Mouse (Mus musculus): Measurements from ENCODE around the gene Cs. TPM values are rescaled to one million over a fixed set of nuclear protein-coding genes. Genes with fewer than 3 reads are reported as not detected.

The Cs gene
- polyA plus RNA-seq, 1 experiment from 2014 or later, result 187 TPM

DNA sequence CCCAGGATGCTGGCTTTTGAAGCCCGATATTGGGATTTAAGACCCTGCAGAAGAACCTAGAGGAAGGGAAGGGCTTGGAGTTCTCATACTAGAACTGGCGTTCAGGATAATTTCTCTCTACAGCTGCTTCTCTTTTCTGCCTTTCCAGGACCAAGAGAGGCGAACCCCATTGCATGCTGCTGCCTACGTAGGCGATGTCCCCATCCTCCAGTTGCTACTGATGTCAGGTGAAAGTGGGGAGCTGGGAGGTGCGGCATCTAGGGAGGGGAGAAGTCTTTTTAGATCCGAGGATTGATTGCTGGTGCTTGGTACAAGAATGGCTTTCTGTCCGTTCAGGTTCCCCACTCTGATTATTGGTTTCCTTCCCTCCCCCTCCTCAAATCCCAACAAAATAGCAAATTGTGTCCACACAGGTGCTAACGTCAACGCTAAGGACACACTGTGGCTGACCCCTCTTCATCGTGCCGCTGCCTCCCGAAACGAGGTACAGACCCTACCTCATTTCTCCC is 40.5 kb downstream of the Cs start:
- peak overlapping the region; percentile 93 for H3K9ac ChIP-seq
- H3K27ac ChIP-seq, result peak overlapping the region; percentile 82; the same call in 1 of the 2 replicates
- H3K4me2 ChIP-seq, result peak overlapping the region; percentile 96
- peak overlapping the region; percentile 89 for H3K4me3 ChIP-seq
- H3K4me1 ChIP-seq, result peaks cover 58% of the 10 kb centered on the region
- no peaks in the 10 kb centered on the region for H3K9me3 ChIP-seq (replicated peaks)
- ATAC-seq, result no peak
- 64% methylated on average over 14 of the region's 14 CpGs for WGBS (ENCODE audit: insufficient replicate concordance)
- peaks cover 48% of the 10 kb centered on the region for H3K36me3 ChIP-seq
- no peaks in the 10 kb centered on the region for H3K27me3 ChIP-seq (replicated peaks)

- Histone ChIP-seq H3K36me3 (peaks cover 53% of the 10 kb centered on the region), H3K27me3 (replicated peaks) (no peaks in the 10 kb centered on the region), H3K9ac (peak overlapping the region; percentile 27; the same call in 1 of the 2 replicates), H3K4me1 (peaks cover 53% of the 10 kb centered on the region), H3K9me3 (replicated peaks) (no peaks in the 10 kb centered on the region), H3K27ac (no peak overlapping the region), H3K4me3 (0 out of 2 replicates have a peak overlapping the region, but pooled peaks have one; percentile 89), H3K4me2 (peak overlapping the region; percentile 96)
- no peak for ATAC-seq
- 76% methylated on average over 3 of the region's 3 CpGs for WGBS (ENCODE audit: insufficient replicate concordance)
These were observed 40.9 kb downstream of the Cs start for GRCm38 (mm10) chr10:128378462-128378861.

DNA sequence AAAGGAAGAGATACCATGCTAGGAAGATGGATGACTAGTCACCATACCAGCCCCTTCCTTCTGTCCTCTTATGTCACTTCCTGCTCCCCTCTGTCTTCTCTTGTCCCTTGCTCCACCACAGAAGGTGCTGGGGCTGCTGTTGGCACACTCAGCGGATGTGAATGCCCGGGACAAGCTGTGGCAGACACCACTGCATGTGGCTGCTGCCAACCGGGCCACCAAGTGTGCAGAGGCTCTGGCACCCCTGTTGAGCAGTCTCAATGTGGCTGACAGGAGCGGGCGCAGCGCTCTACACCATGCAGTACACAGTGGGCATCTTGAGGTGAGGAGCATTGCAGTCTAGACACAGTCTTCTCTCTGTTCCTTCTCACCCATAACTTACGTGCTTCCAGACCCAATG is 41.7 kb downstream of the Cs start:
- Histone ChIP-seq H3K27ac (no peak overlapping the region), H3K36me3 (peaks cover 61% of the 10 kb centered on the region), H3K9me3 (replicated peaks) (no peaks in the 10 kb centered on the region), H3K4me1 (peaks cover 50% of the 10 kb centered on the region), H3K9ac (no peak overlapping the region), H3K4me2 (no peak overlapping the region; the same call in 1 of the 2 replicates), H3K27me3 (replicated peaks) (no peaks in the 10 kb centered on the region), H3K4me3 (no peak overlapping the region)
- ATAC-seq, result no peak
- 87% methylated on average over 7 of the region's 7 CpGs for WGBS (ENCODE audit: insufficient replicate concordance)

- Histone ChIP-seq H3K9ac (peak overlapping the region; percentile 10; the same call in 1 of the 2 replicates), H3K4me3 (no peak overlapping the region), H3K4me1 (peaks cover 49% of the 10 kb centered on the region), H3K27me3 (replicated peaks) (no peaks in the 10 kb centered on the region), H3K36me3 (peaks cover 74% of the 10 kb centered on the region), H3K4me2 (no peak overlapping the region), H3K27ac (no peak overlapping the region), H3K9me3 (replicated peaks) (no peaks in the 10 kb centered on the region)
- 85% methylated on average over 5 of the region's 5 CpGs for WGBS (ENCODE audit: insufficient replicate concordance)
- ATAC-seq, result no peak
These were observed 43.0 kb downstream of the Cs start for GRCm38 (mm10) chr10:128380565-128380964.

GRCm38 (mm10) chr10:128382482-128382881 is 44.9 kb downstream of the Cs start:
- no peak overlapping the region for H3K4me2 ChIP-seq
- H3K27ac ChIP-seq, result 0 out of 2 replicates have a peak overlapping the region, but pooled peaks have one; percentile 2
- no peak overlapping the region for H3K4me3 ChIP-seq
- peaks cover 34% of the 10 kb centered on the region for H3K4me1 ChIP-seq
- H3K36me3 ChIP-seq, result peaks cover 93% of the 10 kb centered on the region
- no peak overlapping the region for H3K9ac ChIP-seq
- peak; percentile 40 for ATAC-seq
- 78% methylated on average over 8 of the region's 8 CpGs for WGBS (ENCODE audit: insufficient replicate concordance)
- H3K27me3 ChIP-seq (replicated peaks), result no peaks in the 10 kb centered on the region
- H3K9me3 ChIP-seq (replicated peaks), result no peaks in the 10 kb centered on the region

GRCm38 (mm10) chr10:128385902-128386301 is 48.4 kb downstream of the Cs start:
- no peak overlapping the region for H3K4me3 ChIP-seq

DNA sequence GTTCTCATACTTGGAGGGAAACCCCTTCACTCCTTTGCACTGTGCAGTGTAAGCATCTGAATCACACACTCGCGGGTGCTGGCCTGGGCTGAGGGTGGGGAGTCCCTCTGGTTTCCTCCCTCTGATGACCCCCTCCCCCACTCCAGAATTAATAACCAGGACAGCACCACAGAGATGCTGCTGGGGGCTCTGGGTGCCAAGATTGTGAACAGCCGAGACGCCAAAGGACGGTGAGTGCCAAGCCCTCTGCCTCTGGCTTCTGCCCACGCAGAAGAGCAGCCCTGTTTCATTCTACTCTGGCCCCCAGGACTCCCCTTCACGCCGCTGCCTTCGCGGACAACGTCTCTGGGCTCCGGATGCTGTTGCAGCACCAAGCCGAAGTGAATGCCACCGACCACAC is 51.4 kb downstream of the Cs start:
- WGBS (ENCODE audit: insufficient replicate concordance), result 92% methylated on average over 14 of the region's 14 CpGs
- peaks cover 99% of the 10 kb centered on the region for H3K36me3 ChIP-seq
- no peak for ATAC-seq
- H3K4me1 ChIP-seq, result peaks cover 14% of the 10 kb centered on the region
- H3K9me3 ChIP-seq (replicated peaks), result no peaks in the 10 kb centered on the region
- H3K27ac ChIP-seq, result no peak overlapping the region
- no peaks in the 10 kb centered on the region for H3K27me3 ChIP-seq (replicated peaks)
- no peak overlapping the region for H3K4me3 ChIP-seq
- H3K9ac ChIP-seq, result no peak overlapping the region
- H3K4me2 ChIP-seq, result no peak overlapping the region

More at GRCm38 (mm10) chr10:128385902-128386301, 48.4 kb downstream of the Cs start:
- ATAC-seq, result no peak
- Histone ChIP-seq H3K9ac (no peak overlapping the region), H3K27ac (no peak overlapping the region), H3K36me3 (peaks cover 99% of the 10 kb centered on the region), H3K9me3 (replicated peaks) (no peaks in the 10 kb centered on the region), H3K27me3 (replicated peaks) (no peaks in the 10 kb centered on the region), H3K4me1 (peaks cover 7% of the 10 kb centered on the region; the same call in 1 of the 2 replicates), H3K4me2 (no peak overlapping the region)
- WGBS (ENCODE audit: insufficient replicate concordance), result 83% methylated on average over 7 of the region's 7 CpGs

DNA sequence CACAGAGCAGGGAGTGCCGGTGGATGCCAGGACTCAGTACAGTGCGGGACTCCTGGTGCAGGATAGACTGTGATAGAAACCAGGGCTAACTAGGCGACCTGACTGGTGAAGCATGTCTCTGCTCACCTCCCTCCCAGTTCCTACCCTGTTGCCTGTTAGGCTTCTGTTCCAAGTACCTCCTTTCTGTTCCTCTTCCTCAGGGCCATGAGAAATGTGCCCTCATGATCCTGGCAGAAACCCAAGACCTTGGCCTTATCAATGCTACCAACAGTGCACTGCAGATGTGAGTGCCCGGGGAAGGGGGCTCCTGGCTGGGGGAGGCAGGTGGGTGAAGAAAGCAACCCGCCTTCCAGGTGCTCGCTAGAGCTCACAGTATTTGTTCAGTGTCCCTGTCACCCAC is 52.0 kb downstream of the Cs start:
- ATAC-seq, result no peak
- Histone ChIP-seq H3K9me3 (replicated peaks) (no peaks in the 10 kb centered on the region), H3K36me3 (peaks cover 99% of the 10 kb centered on the region), H3K4me1 (peaks cover 21% of the 10 kb centered on the region), H3K4me3 (no peak overlapping the region), H3K27me3 (replicated peaks) (no peaks in the 10 kb centered on the region), H3K4me2 (no peak overlapping the region), H3K27ac (no peak overlapping the region), H3K9ac (no peak overlapping the region)
- WGBS (ENCODE audit: insufficient replicate concordance), result 80% methylated on average over 6 of the region's 6 CpGs

DNA sequence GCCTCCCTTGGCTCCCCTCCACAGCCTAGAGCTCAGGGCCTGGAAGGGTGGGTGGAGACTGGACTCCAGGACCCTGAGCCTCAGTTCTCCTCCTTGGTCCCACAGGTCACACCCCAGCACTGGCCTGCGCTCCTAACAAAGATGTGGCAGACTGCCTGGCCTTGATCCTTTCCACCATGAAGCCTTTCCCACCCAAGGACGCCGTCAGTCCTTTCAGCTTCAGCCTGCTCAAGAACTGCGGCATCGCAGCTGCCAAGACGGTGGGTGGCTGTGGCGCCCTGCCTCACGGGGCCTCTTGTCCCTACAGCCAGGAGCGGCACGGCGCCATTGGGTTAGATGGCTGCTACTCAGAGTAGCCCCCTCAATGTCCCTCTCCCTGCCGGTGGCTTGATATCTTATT is 52.8 kb downstream of the Cs start:
- Histone ChIP-seq H3K36me3 (peaks cover 99% of the 10 kb centered on the region), H3K4me2 (no peak overlapping the region), H3K27ac (no peak overlapping the region), H3K9me3 (replicated peaks) (no peaks in the 10 kb centered on the region), H3K4me1 (peaks cover 24% of the 10 kb centered on the region), H3K4me3 (no peak overlapping the region), H3K9ac (no peak overlapping the region), H3K27me3 (replicated peaks) (no peaks in the 10 kb centered on the region)
- 87% methylated on average over 12 of the region's 12 CpGs for WGBS (ENCODE audit: insufficient replicate concordance)
- ATAC-seq, result no peak

GRCm38 (mm10) chr10:128391850-128392249 is 54.3 kb downstream of the Cs start:
- Histone ChIP-seq H3K27ac (no peak overlapping the region), H3K4me2 (no peak overlapping the region), H3K9ac (no peak overlapping the region), H3K27me3 (replicated peaks) (no peaks in the 10 kb centered on the region), H3K4me3 (no peak overlapping the region), H3K4me1 (peaks cover 38% of the 10 kb centered on the region), H3K36me3 (peaks cover 86% of the 10 kb centered on the region), H3K9me3 (replicated peaks) (no peaks in the 10 kb centered on the region)
- ATAC-seq, result no peak
- WGBS (ENCODE audit: insufficient replicate concordance), result 74% methylated on average over 6 of the region's 6 CpGs

- Histone ChIP-seq H3K4me1 (peaks cover 54% of the 10 kb centered on the region), H3K4me3 (no peak overlapping the region), H3K27me3 (replicated peaks) (no peaks in the 10 kb centered on the region), H3K4me2 (no peak overlapping the region), H3K36me3 (peaks cover 46% of the 10 kb centered on the region), H3K27ac (no peak overlapping the region), H3K9me3 (replicated peaks) (no peaks in the 10 kb centered on the region), H3K9ac (no peak overlapping the region)
- 48% methylated on average over 11 of the region's 11 CpGs for WGBS (ENCODE audit: insufficient replicate concordance)
- ATAC-seq, result 0 out of 2 replicates have a peak, but pooled peaks have one; percentile 5
These were observed 58.6 kb downstream of the Cs start for GRCm38 (mm10) chr10:128396017-128396673.

DNA sequence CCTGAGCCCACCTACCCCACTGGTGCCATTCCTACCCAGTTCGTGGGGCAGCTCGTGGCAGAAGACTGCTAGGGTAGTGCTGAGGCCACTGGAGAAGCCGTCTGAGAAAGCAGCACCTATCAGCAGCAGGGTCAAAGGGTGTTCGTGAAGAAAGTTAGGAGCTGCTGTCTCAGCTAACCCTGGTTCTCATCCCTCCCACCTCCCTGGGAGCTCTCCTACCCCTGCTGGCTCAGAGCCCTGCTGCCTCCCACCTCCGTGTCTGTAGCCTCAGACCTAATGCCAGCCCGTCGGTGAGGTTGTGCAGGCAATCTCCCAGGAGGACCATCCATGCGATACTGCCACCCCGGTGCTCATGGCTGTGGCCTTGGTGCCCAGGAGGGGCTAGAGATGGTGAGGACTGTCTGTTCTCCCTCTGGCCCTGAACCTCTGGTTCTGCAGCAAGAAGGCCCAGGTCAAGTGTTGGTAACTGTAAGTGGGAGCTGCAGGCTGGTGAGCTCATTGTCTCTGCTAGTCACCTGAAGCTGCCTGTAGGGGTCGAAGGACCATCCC is 59.3 kb downstream of the Cs start:
- peaks cover 43% of the 10 kb centered on the region for H3K36me3 ChIP-seq
- peaks cover 58% of the 10 kb centered on the region for H3K4me1 ChIP-seq
- no peak overlapping the region for H3K4me3 ChIP-seq
- no peak overlapping the region for H3K27ac ChIP-seq
- no peak overlapping the region for H3K4me2 ChIP-seq
- H3K27me3 ChIP-seq (replicated peaks), result no peaks in the 10 kb centered on the region
- WGBS (ENCODE audit: insufficient replicate concordance), result 66% methylated on average over 10 of the region's 10 CpGs
- H3K9me3 ChIP-seq (replicated peaks), result no peaks in the 10 kb centered on the region
- no peak overlapping the region for H3K9ac ChIP-seq
- ATAC-seq, result no peak
